Mouse (Mus musculus) hindbrain, postnatal 0 days (tissue): ENCODE measurements at regions not wholly inside any gene's neighbourhood (a gene's known extent, or its start where the extent isn't known, plus 50 kb on each side); places are given as distances from the start of the nearest gene placed in this dataset.

Experiments
- ATAC-seq: fragments of 200-750 bp; cut with Nextera tagmentation; 2 replicates; pipeline ENCODE4 v1.8.0; 2017; ENCODE audit warnings: mild to moderate bottlenecking, moderate TSS enrichment, moderate library complexity
- DNase-seq: peaks from one replicate; pipeline ENCODE4 v3.0.0-alpha.2; 2015; ENCODE audit warnings: low spot score
- H3K27ac ChIP-seq: fragments of 300-500 bp; sonication (generic); 2 replicates; pipeline ENCODE4 v1.5.1; 2014; ENCODE audit warnings: mild to moderate bottlenecking
- H3K27me3 ChIP-seq: fragments of 300-500 bp; sonication (generic); 2 replicates; pipeline ENCODE4 v1.6.1; 2014; ENCODE audit warnings: low read length, mixed read lengths; ENCODE audit not compliant: insufficient read depth
- H3K36me3 ChIP-seq: fragments of 300-500 bp; sonication (generic); 2 replicates; pipeline ENCODE4 v1.6.1; 2014; ENCODE audit warnings: low read length, mixed read lengths; ENCODE audit not compliant: insufficient read depth
- H3K4me1 ChIP-seq: fragments of 300-500 bp; sonication (generic); 2 replicates; pipeline ENCODE4 v1.6.1; 2014; ENCODE audit warnings: antibody characterized with exemption, low read length, mixed read lengths; ENCODE audit not compliant: insufficient read depth
- H3K4me2 ChIP-seq: fragments of 300-500 bp; sonication (generic); 2 replicates; pipeline ENCODE4 v1.6.1; 2014; ENCODE audit warnings: low read depth, mild to moderate bottlenecking, low read length, moderate library complexity, mixed read lengths
- H3K4me3 ChIP-seq: fragments of 300-500 bp; sonication (generic); 2 replicates; pipeline ENCODE4 v1.5.1; 2014; ENCODE audit warnings: low read length
- H3K9ac ChIP-seq: fragments of 300-500 bp; sonication (generic); replicated peaks from 2 replicates; pipeline ENCODE4 v1.6.1; 2014; ENCODE audit warnings: mild to moderate bottlenecking, low read length, moderate library complexity, mixed read lengths
- H3K9me3 ChIP-seq: fragments of 300-500 bp; sonication (generic); 2 replicates; pipeline ENCODE4 v1.6.1; 2016; ENCODE audit warnings: low read length, mixed read lengths
- CTCF ChIP-seq: IDR thresholded peaks from 2 replicates; pipeline ENCODE4 v1.5.1; 2016; ENCODE audit warnings: antibody characterized with exemption, control low read depth, low read depth
- WGBS: fragments of 180-500 bp; shearing (Covaris S2); extraction: QIAGEN DNeasy Blood & Tissue Kit; methylation state at CpG from one replicate; pipeline ENCODE4 v1.1.7; 2014; 5-methylcytosine and 5-hydroxymethylcytosine counted together

DNA sequence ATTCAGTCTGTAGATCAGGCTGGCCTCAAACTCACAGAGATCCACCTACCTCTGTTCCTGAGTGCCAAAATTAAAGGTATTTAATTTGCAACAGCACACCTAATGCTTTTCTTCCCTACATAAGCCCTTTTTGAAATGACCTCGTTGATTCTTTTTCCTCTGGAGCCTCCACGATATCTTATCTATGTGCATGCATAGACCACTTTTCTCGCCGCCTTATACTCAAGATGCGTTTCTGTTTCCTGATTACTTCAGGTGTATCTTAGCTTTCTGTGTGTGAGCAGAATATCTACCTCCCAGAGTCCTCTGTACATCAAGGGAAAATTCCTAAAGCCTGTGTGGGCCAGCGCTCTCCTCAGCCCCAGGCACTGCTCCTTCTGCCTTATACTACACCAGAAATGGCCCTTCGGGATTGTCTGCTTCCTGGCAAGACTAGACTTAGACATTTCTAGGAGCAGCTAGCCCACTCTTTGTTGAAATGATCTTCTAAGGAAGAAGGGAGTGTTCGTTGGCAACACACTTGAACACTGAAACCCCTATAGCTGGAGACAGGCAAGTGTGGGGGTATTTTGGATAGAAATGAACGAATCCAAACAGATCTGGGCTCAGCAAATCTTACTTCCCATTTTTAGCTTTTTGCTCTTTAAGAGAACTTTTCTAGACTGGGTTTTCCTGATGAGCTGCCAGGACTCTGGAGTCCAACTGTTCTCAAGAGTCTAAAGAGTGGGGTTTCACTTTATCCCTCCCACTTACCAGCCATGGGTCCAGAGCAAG, 54.0 kb upstream of the Rbm15 start:
- Histone ChIP-seq H3K36me3 (no peaks in the 10 kb centered on the region), H3K4me2 (no peak overlapping the region), H3K27me3 (no peaks in the 10 kb centered on the region), H3K9ac (no peak overlapping the region), H3K27ac (no peak overlapping the region), H3K4me3 (no peak overlapping the region), H3K4me1 (no peaks in the 10 kb centered on the region), H3K9me3 (no peaks in the 10 kb centered on the region)
- TF ChIP-seq CTCF, result no peak
- WGBS, result 93% methylated on average over 9 of the region's 9 CpGs
- ATAC-seq, result no peak
- no peak for DNase-seq

DNA sequence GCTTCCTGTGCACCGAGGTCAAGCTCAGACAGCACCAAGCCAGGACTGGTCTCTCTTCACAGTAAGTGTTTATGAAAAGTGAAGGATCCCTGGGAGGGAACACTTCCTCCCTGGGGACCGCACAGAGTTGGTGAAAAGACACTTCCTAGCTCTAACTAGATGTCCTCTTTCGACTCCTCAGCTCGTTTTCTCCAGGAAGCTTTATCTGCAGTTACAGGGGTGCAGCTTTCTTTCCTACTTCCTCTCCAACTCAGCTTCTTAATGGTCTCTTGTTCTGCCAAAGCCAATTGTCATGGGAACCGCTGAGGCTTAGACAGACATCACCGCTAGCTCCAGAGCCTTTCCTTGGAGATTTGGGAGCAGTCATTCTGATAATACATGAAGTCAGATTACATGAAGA, 53.0 kb upstream of the Rbm15 start:
- no peak for TF ChIP-seq CTCF
- peak; percentile 47 for DNase-seq
- Histone ChIP-seq H3K9me3 (no peaks in the 10 kb centered on the region), H3K4me1 (no peaks in the 10 kb centered on the region), H3K9ac (no peak overlapping the region), H3K27me3 (no peaks in the 10 kb centered on the region), H3K4me3 (no peak overlapping the region), H3K36me3 (no peaks in the 10 kb centered on the region), H3K4me2 (no peak overlapping the region), H3K27ac (no peak overlapping the region)
- no peak for ATAC-seq
- WGBS, result 56% methylated on average over 6 of the region's 6 CpGs
